Mouse (Mus musculus) layer of hippocampus, postnatal 36 days (tissue): Measurements from ENCODE around the gene Dcxr. TPM values are rescaled to one million over a fixed set of nuclear protein-coding genes. Genes with fewer than 3 reads are reported as not detected.
"Not testable (repeated sequence)": the region's sequence is repeated elsewhere in the genome, so short reads cannot be mapped to it uniquely, and the experiment has no call there.

Experiments used
- DNase-seq, 2 experiments: peaks; one replicate each; pipeline ENCODE4 v3.0.0; 2022
- total RNA-seq, 2 experiments: library from RNA; stranded (reverse); gene quantifications; 2 replicates each; pipeline ENCODE4 v1.2.3; 2021

Gene Dcxr
- 10 to 100 TPM in 1 of 2 experiments, 1 to 10 TPM in 1; 8.1 to 10.8 TPM for total RNA-seq

DNA sequence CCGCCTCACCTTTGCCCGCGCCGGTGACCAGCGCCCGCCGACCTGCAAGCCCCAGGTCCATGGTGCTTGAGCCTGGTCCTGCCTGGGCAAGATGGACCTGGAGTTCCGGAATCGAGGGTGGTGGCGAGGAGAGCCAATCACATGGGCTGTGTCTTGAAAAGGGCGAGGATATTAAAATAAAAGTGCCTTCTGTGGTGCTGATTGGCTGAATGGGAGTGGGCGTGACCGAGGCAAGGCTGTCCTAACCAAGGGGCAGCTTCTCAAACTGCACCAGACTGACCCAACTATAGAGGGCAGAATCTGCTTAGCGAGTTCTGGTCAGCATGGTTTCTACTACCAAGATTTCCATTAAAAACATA, at the start of gene Dcxr:
Dcxr (minus strand) TSS at position 113 of the 359 bp plus-strand sequence.
- DNase-seq, result peak; percentile 60 to 73

DNA sequence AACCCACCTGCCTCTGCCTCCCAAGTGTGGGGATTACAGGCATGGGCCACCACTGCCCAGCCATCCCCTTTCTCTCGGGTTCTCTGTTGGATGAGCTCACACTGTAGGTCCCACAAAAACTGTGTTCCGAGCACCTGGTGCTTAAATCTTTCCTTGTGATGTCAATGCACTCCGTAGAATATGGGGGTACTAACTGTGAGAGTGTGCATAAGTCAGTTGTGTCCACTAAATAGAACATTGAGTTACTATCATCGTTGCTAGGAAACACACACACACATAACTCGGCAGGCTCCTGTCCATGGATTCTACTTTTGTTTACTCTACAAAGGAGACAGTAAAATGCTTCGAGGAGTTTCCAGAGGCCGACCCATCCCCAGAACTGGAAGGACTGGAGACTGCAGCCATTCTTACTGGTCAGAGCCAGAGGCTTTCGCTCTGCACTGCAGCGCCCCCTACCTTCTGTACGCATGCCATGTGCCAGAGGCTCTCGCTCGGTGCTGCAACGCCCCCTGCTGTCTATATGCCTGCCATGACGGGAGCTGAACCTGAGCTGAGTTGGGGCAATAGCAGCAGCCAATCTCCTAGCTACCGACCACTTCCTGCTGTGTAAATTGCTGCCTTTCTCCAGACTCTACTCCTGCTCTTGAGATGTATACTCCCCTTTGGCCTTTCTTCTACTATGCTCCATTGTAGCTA, 48.8 kb upstream of the Dcxr start:
- peak; percentile 93 to 94 for DNase-seq

DNA sequence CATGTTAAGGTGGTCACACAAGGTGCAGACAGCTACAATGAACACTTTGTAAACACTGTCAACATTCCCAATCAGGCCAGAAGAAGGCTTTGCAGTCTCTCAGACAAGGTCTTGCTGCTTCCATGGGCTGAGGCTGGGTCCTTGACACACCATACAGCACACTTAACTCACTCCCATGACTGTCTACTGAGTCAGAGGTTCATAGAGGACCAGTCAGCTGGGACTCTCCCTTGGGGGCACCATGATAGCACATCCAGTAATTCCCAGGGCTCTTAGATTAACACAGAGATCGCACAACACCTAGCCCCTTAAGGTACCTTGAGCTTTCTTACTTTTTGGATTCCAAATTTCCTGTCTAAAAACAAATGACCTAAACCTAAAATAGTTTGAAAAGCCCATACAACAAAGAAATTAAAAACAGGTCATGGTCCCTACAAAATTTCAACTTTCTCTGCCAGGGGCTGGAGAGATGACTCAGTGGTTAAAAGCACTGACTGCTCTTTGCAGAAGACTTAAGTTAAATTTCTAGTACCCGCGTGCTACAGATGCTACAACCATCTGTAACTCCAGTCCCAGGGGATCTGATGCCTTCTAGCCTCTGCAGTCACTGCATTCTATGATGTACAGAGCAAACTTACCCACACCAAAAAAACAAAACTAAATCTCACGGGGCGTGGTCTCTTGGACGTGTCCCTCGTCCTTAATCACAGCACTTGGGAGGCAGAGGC, 46.5 kb upstream of the Dcxr start:
- DNase-seq, result no peak

DNA sequence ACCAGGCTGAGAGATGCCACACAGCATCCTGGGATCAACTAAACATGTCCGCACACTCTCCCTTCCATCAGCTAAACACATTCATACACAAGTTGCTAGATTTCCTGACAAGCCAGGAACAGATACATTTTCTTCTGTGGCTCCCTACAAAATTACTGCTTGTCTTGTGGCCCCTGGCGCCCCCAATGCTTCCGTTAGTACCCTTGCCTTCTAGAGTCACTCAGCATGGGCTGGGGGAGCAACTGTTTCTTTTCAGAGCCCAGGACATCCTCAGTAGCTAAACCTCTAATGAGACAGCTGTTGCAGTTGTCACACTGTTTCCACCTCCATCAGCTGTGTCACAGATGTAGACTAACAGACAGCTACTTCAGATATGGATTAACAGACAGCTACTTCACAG, 45.7 kb upstream of the Dcxr start:
- no peak for DNase-seq

DNA sequence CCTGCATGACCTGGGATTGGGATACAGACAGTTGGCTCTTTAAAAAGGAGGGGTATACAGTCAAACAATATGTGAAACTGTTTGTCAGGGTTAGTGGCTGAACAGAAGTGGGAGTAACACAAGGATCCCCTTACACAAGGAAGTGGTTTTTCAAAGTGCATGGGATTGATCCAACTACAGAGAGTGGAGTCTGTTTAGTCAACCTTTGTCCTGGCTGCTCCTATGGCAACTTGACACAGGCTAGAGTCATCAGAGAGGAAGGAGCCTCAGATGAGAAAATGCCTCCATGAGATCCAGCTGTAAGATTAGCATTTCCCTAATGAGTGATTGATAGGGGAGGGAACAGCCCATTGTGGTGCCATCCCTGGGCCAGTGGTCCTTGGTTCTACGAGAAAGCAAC, 41.1 kb upstream of the Dcxr start:
- no peak for DNase-seq

DNA sequence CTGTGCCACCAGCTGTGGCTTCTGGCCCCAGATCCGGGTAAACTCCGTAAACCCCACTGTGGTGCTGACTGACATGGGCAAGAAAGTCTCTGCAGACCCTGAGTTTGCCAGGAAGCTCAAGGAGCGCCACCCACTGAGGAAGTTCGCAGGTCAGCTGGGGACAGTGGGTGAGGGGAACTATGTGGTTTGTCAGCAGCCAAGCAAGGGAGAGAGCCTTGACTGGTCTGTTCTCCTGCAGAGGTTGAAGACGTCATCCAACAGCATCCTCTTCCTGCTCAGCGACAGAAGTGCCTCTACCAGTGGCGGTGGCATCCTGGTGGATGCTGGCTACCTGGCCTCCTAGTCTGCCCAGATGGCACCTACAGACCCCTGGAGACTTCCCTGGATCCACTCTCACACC, 39.9 kb upstream of the Dcxr start:
- DNase-seq, result not testable (repeated sequence)

DNA sequence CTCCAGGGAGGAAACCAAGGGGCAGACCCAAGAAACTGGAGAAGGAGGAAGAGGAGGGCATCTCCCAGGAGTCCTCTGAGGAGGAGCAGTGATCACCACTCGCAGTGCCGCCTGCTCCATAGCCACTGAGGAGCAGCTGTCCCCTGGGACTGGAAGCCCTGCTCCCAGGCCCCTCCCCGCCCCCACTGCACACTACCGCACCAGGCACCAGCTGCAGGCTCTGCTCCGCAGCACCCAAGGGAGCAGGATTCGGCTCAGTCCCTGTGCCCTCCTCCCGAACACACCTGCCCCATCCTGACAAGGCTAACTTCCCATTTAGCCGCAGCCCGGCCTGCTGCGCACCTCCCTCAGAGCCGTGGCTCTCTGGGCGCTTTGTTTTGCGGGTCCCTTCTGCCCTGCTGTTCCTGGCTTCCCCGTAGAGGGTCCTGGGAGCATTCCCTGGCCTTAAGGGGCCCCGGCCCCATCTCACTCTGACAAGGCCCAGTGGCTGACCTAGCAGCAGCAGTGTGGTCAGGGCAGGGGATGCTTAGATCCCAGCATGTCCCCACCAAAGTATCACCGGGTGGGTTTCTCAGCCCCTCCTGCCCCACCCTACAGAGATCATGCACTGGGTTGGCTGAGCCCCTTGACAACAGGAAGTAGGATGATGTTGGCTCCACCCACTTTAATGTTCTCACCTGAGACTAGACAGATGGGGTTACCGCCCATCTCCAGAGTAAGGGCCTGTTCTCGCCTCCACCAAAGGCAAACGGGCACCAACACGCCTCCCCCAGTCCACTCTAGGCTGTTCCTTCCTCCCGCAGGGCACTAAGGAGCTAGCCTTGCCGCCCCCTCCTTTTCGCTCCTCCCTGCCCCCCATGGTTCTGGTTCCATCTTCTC, 36.3 kb upstream of the Dcxr start:
- DNase-seq, result not testable (repeated sequence)

DNA sequence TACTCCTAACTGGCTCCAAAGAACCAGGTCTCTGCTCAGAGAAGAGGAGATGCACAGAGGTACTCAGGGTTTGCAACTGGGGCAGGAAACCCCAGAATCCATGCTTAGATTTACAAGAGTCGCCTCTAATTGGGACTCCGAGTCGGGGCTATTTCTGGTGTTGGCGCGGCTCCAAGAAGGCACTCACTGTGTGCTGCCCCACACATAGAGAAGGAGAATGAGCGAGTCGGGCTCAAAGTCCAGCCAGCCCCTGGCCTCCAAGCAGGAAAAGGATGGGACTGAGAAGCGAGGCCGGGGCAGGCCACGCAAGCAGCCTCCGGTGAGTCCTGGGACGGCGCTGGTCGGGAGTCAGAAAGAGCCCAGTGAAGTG, 35.6 kb upstream of the Dcxr start, which contains the start of gene Hmga1b:
Hmga1b (plus strand) TSS at position 123 of the 370 bp plus-strand sequence.
- DNase-seq, result not testable (repeated sequence)

DNA sequence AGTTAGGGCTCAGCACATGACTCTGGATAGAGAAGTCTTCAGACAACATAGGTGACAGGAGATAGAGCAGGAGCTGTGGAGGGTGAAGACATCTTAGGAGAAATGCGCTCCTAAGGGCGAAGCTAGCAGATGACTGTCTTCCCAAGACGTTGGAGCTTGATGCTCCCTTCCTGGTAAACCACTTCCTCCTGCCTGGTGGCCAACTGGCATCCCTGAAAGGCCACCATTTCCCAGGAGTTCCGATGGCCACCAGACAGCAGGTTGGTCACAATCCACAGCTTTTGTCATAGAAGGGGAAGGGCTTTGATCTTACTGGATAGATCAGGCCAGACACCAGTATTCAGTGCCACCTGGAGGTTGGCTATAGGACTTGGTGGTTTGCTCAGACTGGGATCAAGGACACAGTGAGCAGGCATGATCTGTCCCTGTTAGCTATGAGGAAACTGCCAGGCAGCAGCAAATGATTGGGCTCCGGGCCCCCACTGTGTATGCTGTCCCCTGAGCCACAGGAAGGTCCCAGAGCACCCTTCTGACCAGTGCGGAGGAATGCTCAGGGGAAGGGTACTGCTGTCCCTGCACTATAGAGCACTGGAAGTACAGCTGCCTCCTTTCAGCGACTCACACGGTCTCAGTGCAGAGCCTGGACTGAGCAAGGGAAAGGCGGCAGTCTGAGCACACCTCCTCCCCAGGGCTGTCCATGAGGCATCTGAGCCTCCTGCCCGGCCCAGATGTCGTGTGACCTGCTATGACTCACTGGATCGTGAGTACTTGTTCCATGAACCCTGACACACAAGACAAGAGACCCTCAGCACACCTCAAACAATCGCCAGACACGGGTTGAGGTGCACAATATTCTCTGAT, 35.0 kb upstream of the Dcxr start:
- no peak for DNase-seq

DNA sequence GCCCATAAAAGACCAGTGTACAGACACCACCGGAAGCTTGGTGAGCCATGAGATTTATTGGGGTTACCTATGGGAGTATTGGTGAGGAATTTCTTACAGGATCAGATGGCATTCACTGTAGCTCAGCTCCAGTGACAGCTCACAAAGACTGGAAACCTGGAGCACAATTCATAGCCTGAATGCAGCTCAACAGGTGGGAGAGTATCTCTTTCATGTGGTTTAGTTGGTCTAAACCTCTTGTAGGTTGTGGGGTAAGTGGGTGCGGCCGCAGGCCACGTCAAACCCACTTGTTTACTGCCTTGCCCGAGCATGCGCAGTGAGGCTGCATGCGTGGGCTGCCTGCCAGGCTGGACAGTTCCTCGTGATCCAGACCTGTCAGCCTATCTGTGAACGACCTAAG, 33.2 kb upstream of the Dcxr start:
- no peak for DNase-seq

DNA sequence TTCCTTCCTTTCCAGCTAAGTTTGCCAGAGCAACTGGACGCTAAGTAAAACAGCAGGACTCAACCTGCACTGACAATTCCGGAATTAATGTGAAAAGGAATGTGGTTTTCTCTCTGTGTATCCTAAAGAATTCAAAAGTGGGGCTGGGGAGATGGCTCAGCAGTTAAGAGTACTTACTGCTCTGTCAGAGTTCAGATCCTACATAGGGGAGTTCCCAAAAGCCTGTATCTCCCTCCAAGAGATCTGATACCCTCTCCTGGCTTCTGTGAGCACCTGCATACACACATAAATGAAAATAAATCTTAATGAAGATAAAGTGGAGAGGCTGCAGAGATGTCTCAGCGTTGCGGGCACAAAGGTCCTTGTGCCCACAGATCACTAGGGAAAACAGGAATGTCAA, 24.5 kb upstream of the Dcxr start:
- DNase-seq, result no peak

DNA sequence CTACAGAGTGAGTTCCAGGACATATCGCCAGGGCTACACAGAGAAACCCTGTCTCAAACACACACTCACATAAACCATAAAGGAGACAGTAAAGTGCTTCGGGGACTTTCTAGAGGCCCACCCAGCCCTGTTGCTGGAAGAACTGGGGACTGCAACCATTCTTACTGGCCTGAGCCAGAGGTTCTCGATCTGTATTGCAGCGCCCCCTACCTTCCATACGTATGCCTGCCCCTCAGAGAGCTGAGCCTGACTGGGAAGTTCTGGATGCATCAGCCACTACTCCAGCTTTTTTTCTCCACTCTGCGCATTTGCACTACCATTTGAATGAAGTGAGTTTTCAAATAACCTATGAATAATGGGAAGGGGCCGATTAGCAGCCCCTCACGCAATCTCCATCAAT, 22.3 kb upstream of the Dcxr start:
- DNase-seq, result no peak

DNA sequence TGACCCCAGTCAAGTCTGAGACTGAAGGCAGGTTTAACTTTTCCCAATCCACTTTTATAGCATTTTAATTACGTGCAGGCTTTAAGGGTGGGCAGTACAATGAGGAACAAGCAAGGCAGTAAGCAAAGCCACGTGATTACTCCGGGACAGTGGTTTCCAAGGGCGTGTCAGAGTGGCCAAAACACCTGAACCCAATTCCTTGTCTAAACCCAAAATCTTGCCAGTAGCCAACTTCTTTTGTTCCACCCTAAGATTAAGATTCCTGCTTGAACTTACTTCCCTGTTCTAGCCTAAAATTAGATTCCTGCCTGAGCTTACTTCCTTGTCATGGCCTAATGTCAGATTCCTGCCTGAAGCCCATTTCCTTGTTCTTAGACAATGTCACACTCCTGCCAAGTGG, 20.9 kb upstream of the Dcxr start:
- DNase-seq, result no peak

DNA sequence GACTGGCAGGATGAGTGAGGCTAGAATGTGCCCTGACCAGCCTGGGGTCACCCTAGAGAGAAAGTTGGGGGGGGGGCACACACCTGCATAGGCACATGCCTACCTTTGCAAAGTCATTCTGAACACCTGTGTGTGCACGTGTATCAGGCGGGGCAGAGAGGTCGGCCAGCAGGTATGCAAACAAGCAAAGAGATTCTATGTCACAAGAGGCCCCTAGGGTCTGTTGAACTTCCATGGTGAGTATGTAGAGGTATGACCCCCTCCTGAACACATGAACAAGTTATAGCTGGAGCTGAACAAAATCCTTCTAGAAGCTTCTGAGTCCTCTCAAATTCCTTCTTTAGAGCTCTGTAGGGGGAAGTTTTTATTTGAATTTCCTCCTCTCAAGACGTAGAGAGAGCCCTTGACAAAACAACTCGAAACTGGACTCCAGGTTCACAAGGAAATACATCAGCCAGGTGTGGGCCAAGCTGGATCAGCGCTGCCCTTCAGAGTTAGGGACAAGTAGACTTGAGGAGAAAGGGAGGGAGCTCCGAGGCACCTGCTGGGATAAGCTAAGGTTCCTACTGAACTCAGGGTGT, 17.1 kb upstream of the Dcxr start:
- no peak for DNase-seq

DNA sequence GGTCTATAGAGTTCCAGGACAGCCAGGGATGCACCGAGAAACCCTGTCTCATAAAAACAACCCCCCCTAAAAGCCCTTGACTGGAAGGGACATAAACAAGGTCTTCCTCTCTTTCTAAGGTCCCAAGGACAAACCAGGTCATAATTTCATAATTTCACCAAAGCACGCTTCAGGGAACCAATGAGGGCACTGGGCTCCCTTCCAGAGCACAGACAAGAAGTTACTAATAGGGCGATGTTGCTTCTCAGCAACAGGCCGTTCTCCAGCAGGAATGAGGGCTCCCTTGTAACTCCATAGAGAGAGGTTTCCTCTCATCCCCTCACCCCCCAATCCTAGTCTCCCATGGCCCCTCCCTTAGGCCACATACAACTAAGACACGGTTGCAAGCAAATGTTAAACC, 13.9 kb upstream of the Dcxr start:
- DNase-seq, result no peak

DNA sequence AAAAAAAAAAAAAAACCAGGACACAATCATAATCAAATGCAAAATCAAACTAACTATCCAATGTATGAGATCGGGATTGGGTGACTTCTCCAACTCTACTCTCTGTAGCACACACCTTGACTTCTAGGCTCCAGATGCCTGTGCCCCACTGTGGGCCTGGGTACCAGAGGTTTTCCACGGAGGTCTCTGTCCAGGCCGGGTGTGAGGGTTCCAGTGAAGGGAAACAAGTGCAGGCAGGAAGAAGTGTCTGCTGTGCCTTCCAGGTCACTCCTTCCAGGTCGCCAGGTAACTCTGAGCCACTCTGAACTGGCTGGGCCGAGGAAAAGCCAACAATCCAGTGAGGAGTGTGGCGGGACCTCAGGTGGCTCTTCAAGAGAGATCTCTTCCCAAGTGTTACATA, 9.3 kb upstream of the Dcxr start:
- DNase-seq, result no peak

DNA sequence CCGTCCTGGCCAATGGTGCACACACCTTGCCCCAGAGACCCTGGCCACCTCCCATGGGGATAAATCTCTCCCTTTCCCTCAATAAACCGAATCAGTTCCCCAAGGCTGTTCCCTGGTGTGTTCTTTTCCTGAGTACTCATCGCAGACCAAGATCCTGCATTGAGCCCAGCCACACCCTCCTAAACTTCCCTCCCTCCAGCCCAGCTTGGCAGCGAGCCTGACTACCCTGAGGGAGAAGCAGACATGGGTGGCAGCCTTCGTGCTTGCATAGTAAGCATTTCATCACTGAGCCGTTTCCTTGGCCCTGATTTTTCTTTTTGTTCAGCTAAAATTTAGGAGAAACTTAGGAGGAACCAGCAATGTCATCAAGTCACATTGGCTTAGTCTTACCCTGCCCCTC, 6.4 kb upstream of the Dcxr start:
- no peak for DNase-seq

DNA sequence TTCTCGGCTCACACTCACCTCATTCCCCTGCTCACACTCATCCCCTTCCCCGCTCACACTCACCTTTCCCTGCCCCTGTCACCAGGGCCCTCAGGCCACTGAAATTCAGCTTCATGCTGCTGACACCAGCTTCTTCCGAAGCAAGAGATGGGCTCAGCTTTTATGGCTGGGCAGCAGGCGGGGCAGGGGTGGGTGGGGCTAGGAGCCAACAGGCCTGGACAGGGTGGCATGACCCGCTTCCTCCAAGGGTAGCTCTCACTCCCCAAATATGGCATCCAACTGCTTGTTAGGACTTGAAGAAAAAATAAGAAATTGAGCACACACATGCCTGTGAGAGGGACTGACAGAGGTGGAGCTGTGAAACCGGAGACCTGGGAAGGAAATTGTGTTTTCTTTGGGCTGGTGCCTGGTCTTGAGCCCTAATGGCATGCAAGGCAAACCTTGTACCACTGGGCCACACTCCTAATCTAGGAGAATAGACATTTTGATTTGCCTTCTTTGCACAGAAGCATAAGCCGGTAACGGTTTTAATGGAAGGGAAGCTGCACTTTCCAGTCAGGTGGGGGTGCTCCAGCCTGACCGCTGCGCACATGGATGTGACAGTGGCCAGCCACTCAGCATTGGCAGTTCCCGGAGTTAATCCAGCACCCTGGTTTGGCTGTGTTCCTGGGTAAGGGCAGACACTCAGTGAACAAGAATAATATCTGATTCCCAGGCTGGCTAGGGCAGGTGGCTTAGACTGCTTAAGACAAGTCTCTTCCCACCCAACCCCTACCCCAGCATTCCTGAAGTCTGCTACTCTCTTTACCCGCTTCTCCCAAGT, 5.0 kb upstream of the Dcxr start, which contains the start of gene Cbr2:
Cbr2 (minus strand) TSS at position 257 of the 823 bp plus-strand sequence.
- no peak for DNase-seq

DNA sequence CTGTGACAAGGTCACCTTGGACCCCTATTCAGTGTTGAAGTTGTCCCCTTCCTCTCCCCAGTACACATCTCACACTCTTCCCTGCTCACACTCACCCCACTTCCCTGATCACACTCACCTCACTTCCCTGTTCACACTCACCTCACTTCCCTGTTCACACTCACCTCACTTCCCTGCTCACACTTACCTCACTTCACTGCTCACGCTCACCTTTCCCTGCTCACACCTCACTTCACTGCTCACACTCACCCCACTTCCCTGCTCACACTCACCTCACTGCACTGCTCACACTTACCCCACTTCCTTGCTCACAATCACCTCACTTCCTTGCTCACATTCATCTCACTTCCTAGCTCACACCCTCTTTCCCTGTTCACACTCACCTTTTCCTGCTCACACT, 4.3 kb upstream of the Dcxr start:
- DNase-seq, result no peak

DNA sequence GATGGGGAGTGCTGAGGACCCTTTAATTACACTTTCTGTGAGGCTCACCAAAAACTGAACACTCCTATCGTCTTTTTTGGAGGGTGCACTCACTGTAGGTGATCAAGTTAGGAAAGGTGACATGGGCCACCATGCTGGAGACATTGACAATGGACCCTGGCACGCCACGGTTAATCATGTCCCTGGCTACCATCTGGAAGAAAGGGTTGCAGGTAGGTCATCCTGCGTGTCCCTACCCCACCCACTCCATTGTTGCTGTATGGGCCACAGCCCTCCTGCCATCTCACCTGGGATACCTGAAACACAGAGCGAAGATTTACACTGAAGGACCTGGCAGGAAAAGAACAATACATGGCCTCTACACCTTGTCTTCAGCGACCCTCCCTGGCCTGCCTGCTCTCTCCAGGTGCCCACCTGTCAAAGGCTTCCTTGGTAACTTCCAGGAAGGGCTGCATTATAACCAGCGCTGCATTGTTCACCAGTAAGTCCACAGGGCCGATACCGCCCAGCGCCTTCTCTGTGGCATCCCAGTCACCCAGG, 3.3 kb upstream of the Dcxr start:
- DNase-seq, result no peak
